Mouse (Mus musculus) heart, postnatal 0 days (tissue): Measurements from ENCODE around the gene Pfkl. TPM values are rescaled to one million over a fixed set of nuclear protein-coding genes. Genes with fewer than 3 reads are reported as not detected.
"Not testable (repeated sequence)": the region's sequence is repeated elsewhere in the genome, so short reads cannot be mapped to it uniquely, and the experiment has no call there.

Experiments used
- ATAC-seq: fragments of 200-750 bp; cut with Nextera tagmentation; 2 replicates; pipeline ENCODE4 v1.8.0; 2017; ENCODE audit warnings: low read depth, moderate number of reproducible peaks, moderate library complexity; ENCODE audit not compliant: insufficient read depth
- DNase-seq: peaks from one replicate; pipeline ENCODE4 v3.0.0-alpha.2; 2016; ENCODE audit warnings: low spot score
- H3K27ac ChIP-seq: fragments of 300-500 bp; sonication (generic); 2 replicates; pipeline ENCODE4 v1.5.1; 2014; ENCODE audit warnings: low read depth, mild to moderate bottlenecking
- H3K27me3 ChIP-seq: fragments of 300-500 bp; sonication (generic); 2 replicates; pipeline ENCODE4 v1.6.1; 2014; ENCODE audit warnings: low read length, mixed read lengths; ENCODE audit not compliant: control insufficient read depth, insufficient read depth
- H3K36me3 ChIP-seq: fragments of 300-500 bp; sonication (generic); replicated peaks from 2 replicates; pipeline ENCODE4 v1.6.1; 2014; ENCODE audit warnings: low read length, mixed read lengths; ENCODE audit not compliant: control insufficient read depth, insufficient read depth
- H3K4me1 ChIP-seq: fragments of 300-500 bp; sonication (generic); 2 replicates; pipeline ENCODE4 v1.6.1; 2014; ENCODE audit warnings: antibody characterized with exemption; ENCODE audit not compliant: control insufficient read depth, insufficient read depth
- H3K4me2 ChIP-seq: fragments of 300-500 bp; sonication (generic); 2 replicates; pipeline ENCODE4 v1.6.1; 2014; ENCODE audit warnings: low read depth, mild to moderate bottlenecking, low read length, moderate library complexity
- H3K4me3 ChIP-seq: fragments of 300-500 bp; sonication (generic); 2 replicates; pipeline ENCODE4 v1.5.1; 2014; ENCODE audit warnings: low read depth, low read length
- H3K9ac ChIP-seq: fragments of 300-500 bp; sonication (generic); replicated peaks from 2 replicates; pipeline ENCODE4 v1.6.1; 2014; ENCODE audit warnings: low read depth, low read length, mixed read lengths
- H3K9me3 ChIP-seq: fragments of 300-500 bp; sonication (generic); replicated peaks from 2 replicates; pipeline ENCODE4 v1.6.1; 2016; ENCODE audit warnings: low read length; ENCODE audit not compliant: control insufficient read depth
- CTCF ChIP-seq: IDR thresholded peaks from 2 replicates; pipeline ENCODE4 v1.5.1; 2016; ENCODE audit warnings: antibody characterized with exemption, control low read depth, low read depth
- EP300 ChIP-seq: IDR thresholded peaks from 2 replicates; pipeline ENCODE4 v1.6.1; 2016; ENCODE audit warnings: antibody characterized with exemption, low read depth
- WGBS: fragments of 180-500 bp; shearing (Covaris S2); extraction: QIAGEN DNeasy Blood & Tissue Kit; methylation state at CpG from one replicate; pipeline ENCODE4 v1.1.7; 2014; 5-methylcytosine and 5-hydroxymethylcytosine counted together
- polyA plus RNA-seq: library from polyadenylated mRNA; unstranded; fragments of >200 nt; fragmentation: Nextera tagmentation; extraction: Ambion mirVana; gene quantifications from 2 replicates; pipeline ENCODE4 v1.2.1, GENCODE M21; 2015
- total RNA-seq: library from RNA; depleted of rRNA; stranded (reverse); fragments of >200 nt; gene quantifications from 2 replicates; pipeline ENCODE4 v1.2.3, GENCODE M21; 2014; ENCODE audit warnings: low replicate concordance

Gene Pfkl
- total and polyA plus RNA-seq, 2 experiments from 2014 or later, result 68.9 to 353 TPM

DNA sequence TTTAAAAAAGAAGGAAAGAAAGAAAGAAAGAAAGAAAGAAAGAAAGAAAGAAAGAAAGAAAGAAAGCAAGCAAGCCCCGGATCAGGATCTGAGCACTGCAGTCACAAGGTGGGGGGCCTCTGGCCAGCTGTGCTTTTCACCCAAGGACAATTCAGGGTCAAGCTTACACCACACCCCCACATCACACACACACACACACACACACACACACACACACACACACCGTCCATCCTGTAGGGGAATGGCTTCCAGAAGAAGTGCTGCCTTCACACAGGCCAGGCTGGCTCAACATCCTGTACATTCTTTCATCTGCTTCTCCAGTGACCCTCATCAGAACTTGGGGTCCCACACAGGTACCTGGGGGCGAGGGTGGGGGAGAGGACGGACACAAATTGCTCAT, 9.4 kb upstream of the Pfkl start:
- ATAC-seq, result peak; percentile 49
- H3K27me3 ChIP-seq, result no peaks in the 10 kb centered on the region
- 0 out of 2 replicates have a peak overlapping the region, but pooled peaks have one; percentile 20 for H3K9ac ChIP-seq
- no peak overlapping the region for H3K4me3 ChIP-seq
- H3K27ac ChIP-seq, result peak overlapping the region; percentile 80
- no peaks in the 10 kb centered on the region for H3K36me3 ChIP-seq
- H3K4me1 ChIP-seq, result no peaks in the 10 kb centered on the region
- no peak for DNase-seq
- H3K4me2 ChIP-seq, result peak overlapping the region; percentile 52
- TF ChIP-seq EP300 (no peak), CTCF (no peak)
- WGBS, result 77% methylated on average over 4 of the region's 4 CpGs
- 0 out of 2 replicates have a peak, but pooled peaks cover 6% of the 10 kb centered on the region for H3K9me3 ChIP-seq

DNA sequence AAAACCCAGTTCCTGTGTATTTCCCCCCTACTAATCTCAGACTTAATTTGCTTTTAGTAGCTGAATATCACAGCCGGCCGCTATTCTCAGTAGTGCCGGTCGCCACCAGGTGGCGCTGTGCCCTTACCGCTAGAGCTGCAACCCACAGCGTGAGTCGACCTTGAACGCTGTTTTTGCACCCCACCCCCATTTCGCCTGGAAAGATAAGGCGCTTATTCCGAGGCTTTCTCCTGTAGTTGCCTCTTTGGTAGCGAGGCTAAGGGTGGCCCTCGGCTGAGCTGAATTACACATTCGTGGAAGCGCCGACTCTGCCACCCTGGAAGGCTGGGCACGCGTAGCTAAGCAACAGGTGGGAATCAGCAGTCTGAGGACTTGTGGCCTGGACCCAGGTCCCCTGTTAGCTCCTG, 8.9 kb upstream of the Pfkl start:
- DNase-seq, result peak; percentile 80
- TF ChIP-seq EP300 (no peak), CTCF (peak; percentile 95)

DNA sequence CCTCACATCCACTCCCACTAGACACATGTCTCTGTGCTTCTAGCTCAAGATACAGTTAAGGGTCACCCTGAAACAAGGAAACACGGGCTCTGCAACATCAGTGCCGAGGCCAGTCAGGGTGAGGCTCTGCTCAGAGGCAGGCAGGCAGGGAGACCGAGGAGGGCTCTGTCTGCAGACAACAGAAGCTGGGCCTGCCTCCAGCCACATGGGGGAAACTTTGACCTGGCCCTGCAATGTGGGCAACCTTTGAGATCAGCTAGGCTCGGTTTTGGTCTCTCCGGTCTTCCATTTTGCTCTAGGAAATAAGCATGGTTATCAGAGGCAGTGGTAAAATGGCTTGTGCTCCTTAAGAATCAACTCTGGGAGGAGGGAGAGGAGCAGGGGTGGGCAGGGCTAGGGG, 6.5 kb upstream of the Pfkl start:
- Histone ChIP-seq H3K27ac (peak overlapping the region; percentile 28; the same call in 1 of the 2 replicates), H3K4me1 (no peaks in the 10 kb centered on the region)
- WGBS, result 50% methylated on average over 5 of the region's 5 CpGs

More for the DNA sequence above, 8.9 kb upstream of the Pfkl start:
- no peaks in the 10 kb centered on the region for H3K4me1 ChIP-seq
- no peaks in the 10 kb centered on the region for H3K36me3 ChIP-seq
- H3K9me3 ChIP-seq, result 0 out of 2 replicates have a peak, but pooled peaks cover 6% of the 10 kb centered on the region
- H3K27me3 ChIP-seq, result no peaks in the 10 kb centered on the region
- no peak overlapping the region for H3K9ac ChIP-seq
- H3K4me3 ChIP-seq, result peak overlapping the region; percentile 28
- 11% methylated on average over 19 of the region's 19 CpGs for WGBS
- H3K4me2 ChIP-seq, result peak overlapping the region; percentile 52
- H3K27ac ChIP-seq, result peak overlapping the region; percentile 80
- ATAC-seq, result peak; percentile 86

DNA sequence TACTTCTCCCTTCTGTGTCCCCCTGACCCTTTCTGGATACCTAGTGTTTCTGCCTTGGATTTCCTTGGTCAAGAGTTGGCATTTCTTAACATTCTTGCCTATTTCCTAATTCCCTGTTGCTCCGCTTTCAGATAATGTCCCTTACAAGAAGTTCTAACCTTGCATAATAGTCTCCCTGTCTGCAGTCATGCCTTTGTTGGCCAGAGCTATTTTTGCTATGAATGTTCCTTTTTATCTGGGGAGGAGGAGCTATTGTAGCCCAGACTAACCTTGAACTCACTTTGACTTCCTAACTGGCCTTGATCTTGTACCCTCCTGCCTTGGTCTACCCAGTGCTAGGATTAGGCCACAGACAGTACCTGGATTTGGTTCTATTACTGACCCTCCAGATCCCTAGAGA, 5.6 kb upstream of the Pfkl start:
- Histone ChIP-seq H3K4me3 (no peak overlapping the region), H3K27me3 (no peaks in the 10 kb centered on the region), H3K4me1 (no peaks in the 10 kb centered on the region; the same call in 1 of the 2 replicates), H3K9me3 (0 out of 2 replicates have a peak, but pooled peaks cover 6% of the 10 kb centered on the region), H3K9ac (0 out of 2 replicates have a peak overlapping the region, but pooled peaks have one; percentile 14), H3K36me3 (no peaks in the 10 kb centered on the region), H3K4me2 (no peak overlapping the region), H3K27ac (peak overlapping the region; percentile 87)
- 41% methylated on average over 1 of the region's 1 CpGs for WGBS
- TF ChIP-seq CTCF (no peak), EP300 (no peak)
- peak; percentile 50; the same call in 1 of the 2 replicates for ATAC-seq
- DNase-seq, result peak; percentile 50

More for the DNA sequence above, 6.5 kb upstream of the Pfkl start:
- no peak for TF ChIP-seq EP300
- TF ChIP-seq CTCF, result no peak
- no peak for ATAC-seq
- no peak for DNase-seq
- Histone ChIP-seq H3K27me3 (no peaks in the 10 kb centered on the region), H3K4me2 (no peak overlapping the region), H3K4me3 (no peak overlapping the region), H3K9me3 (0 out of 2 replicates have a peak, but pooled peaks cover 6% of the 10 kb centered on the region), H3K36me3 (no peaks in the 10 kb centered on the region), H3K9ac (no peak overlapping the region)

DNA sequence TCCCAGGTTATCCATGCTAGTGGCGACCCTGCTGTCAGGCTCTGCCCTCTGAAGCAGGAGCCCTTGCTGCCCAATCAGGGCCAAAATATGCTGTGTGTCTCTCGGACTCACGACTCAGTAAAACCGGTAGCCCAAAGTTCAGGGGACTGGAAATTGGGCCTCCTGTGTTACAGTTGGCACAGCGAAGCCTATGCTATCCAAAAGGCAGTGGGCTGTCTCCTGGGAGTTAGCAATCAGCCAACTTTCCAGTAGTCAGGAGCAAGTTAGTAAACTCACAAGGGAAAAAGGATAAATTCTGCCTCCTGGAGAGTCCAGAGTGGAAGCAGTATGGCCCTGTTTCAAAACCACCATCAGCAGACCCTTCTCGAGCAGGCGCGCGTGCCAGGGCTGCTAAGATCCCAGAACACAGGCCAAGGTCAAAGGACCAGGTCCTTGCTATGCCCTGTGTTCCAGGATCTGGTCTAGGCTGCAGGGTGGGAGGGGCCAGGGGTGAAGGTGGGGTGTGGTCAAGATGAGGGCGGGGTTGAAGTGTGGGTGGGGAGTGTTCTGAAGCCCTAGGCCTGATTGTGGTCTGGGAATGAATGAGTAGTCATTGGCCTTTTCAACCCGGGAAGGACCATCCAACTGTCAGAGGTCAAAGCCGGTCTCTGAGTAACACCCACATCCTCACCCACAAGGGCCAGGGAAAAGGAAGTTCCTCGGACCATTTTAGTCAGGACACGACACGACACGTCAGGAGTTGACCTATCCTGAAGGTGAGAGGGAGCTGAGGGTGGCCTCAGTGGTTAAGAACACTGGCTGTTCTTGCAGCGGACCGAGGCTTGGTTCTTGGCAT, 3.0 kb upstream of the Pfkl start:
- H3K4me3 ChIP-seq, result no peak overlapping the region
- TF ChIP-seq CTCF, result no peak
- no peak for TF ChIP-seq EP300
- 86% methylated on average over 18 of the region's 18 CpGs for WGBS
- H3K4me1 ChIP-seq, result peaks cover 11% of the 10 kb centered on the region
- ATAC-seq, result no peak
- 0 out of 2 replicates have a peak, but pooled peaks cover 6% of the 10 kb centered on the region for H3K9me3 ChIP-seq
- no peaks in the 10 kb centered on the region for H3K27me3 ChIP-seq
- H3K36me3 ChIP-seq, result no peaks in the 10 kb centered on the region
- H3K4me2 ChIP-seq, result no peak overlapping the region
- DNase-seq, result no peak
- H3K27ac ChIP-seq, result no peak overlapping the region
- no peak overlapping the region for H3K9ac ChIP-seq

DNA sequence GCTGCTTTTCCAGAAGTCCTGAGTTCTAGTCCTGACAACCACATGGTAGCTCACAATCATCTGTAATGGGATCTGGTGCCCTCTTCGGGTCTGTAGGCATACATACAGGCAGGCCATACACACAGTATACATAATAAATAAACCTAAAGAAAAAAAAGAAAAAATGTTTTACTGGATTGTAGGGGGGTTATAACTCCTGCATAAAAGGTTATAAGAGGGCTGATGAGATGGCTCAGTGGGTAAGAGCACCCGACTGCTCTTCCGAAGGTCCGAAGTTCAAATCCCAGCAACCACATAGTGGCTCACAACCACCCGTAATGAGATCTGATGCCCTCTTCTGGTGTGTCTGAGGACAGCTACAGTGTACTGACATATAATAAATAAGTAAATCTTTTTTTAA, 1.2 kb upstream of the Pfkl start:
- H3K9me3 ChIP-seq, ATAC-seq, H3K4me3 ChIP-seq, DNase-seq, H3K36me3 ChIP-seq, H3K9ac ChIP-seq, H3K4me2 ChIP-seq, H3K27me3 ChIP-seq, H3K27ac ChIP-seq: not testable (repeated sequence)
- peaks cover 26% of the 10 kb centered on the region for H3K4me1 ChIP-seq
- 91% methylated on average over 5 of the region's 5 CpGs for WGBS
